26 mouse cellular contexts compared by ENCODE assay signal in genomic region chr15:81939157-81939715, GRCm38 (mm10). TPM values are rescaled to one million over a fixed set of nuclear protein-coding genes. Genes with fewer than 3 reads are reported as not detected.
DNase-seq lines count a peak whose midpoint lies in the region; ATAC-seq and TF ChIP-seq lines count a peak whose summit lies in the region.
"Had no signal": no experiment of that assay in that cellular context is flagged by ENCODE, and none has a peak within 500 bp of the region (broad histone marks: within the 10 kb centered on the region; RNA-seq: fewer than 3 reads in every experiment).

No protein-coding gene starts in this region.

- no peak for TF ChIP-seq CTCF in heart, adult 2 months (IDR thresholded peaks at IDR 0.05)
- TF ChIP-seq CTCF in hindbrain, postnatal 0 days (IDR thresholded peaks at IDR 0.05; ENCODE audit: low read depth), result no peak

- peak overlapping the region; percentile 60 for H3K4me2 ChIP-seq in hindbrain, postnatal 0 days (ENCODE audit: low read depth, low read length)
- H3K4me2 ChIP-seq: embryonic facial prominence, embryonic 13.5 days; liver, embryonic 11.5 days; lung, embryonic 14.5 days had no signal

- H3K79me2 ChIP-seq in heart, adult 2 months (replicated peaks; ENCODE audit: control insufficient read depth, insufficient read depth, low read length), result no peaks in the 10 kb centered on the region

- intact Hi-C loops in heart, adult 2 months (cut with DNase I), result no loop called here
- intact Hi-C loops in heart, postnatal 36 days (cut with DNase I), result no loop called here

- DNase-seq in heart, adult 2 months, result no peak
- DNase-seq in heart, postnatal 36 days, result no peak
- peak; percentile 48 for DNase-seq in 416B (ENCODE audit: low read depth)
- peak; percentile 41 for DNase-seq in adrenal gland, postnatal 25 days
- DNase-seq in hindbrain, postnatal 0 days (ENCODE audit: low spot score), result no peak
- no peak for DNase-seq in cerebellum, adult 11-12 months
- DNase-seq in cerebellum, adult 11 months, result no peak
- DNase-seq in embryonic facial prominence, embryonic 10.5 days (ENCODE audit: low spot score), result no peak
- DNase-seq: cerebellum, adult 9-10 months; gastrocnemius, postnatal 14 days; kidney, postnatal 4 days; layer of hippocampus, postnatal 36 days; lung, embryonic 14.5 days; thymus, adult 18-20 months had no signal

- TF ChIP-seq POLR2A in heart, adult 2 months (IDR thresholded peaks at IDR 0.05; ENCODE audit: insufficient read depth, low read depth, low read length), result no peak

- no peaks in the 10 kb centered on the region for H3K36me3 ChIP-seq in heart, adult 2 months (ENCODE audit: control insufficient read depth, insufficient read depth, low read length)
- no peaks in the 10 kb centered on the region for H3K36me3 ChIP-seq in hindbrain, postnatal 0 days (ENCODE audit: insufficient read depth, low read length)
- H3K36me3 ChIP-seq in embryonic facial prominence, embryonic 10.5 days (replicated peaks), result no peaks in the 10 kb centered on the region
- H3K36me3 ChIP-seq: embryonic facial prominence, embryonic 13.5 days; limb, embryonic 10.5 days had no signal

- no peaks in the 10 kb centered on the region for H3K27me3 ChIP-seq in heart, adult 2 months (ENCODE audit: control insufficient read depth, insufficient read depth, low read length)
- no peaks in the 10 kb centered on the region for H3K27me3 ChIP-seq in hindbrain, postnatal 0 days (ENCODE audit: insufficient read depth, low read length)
- H3K27me3 ChIP-seq in embryonic facial prominence, embryonic 10.5 days (replicated peaks; ENCODE audit: low read depth, poor library complexity, severe bottlenecking), result peaks cover 12% of the 10 kb centered on the region

- 79% methylated on average over 10 of the region's 10 CpGs for WGBS in heart, adult 2 months
- 88% methylated on average over 10 of the region's 10 CpGs for WGBS in hindbrain, postnatal 0 days
- WGBS in embryonic facial prominence, embryonic 10.5 days, result 88% methylated on average over 10 of the region's 10 CpGs

- peak overlapping the region; percentile 33 for H3K27ac ChIP-seq in heart, adult 2 months
- H3K27ac ChIP-seq in hindbrain, postnatal 0 days, result peak overlapping the region; percentile 93; the same call in 1 of the 2 replicates
- no peak overlapping the region for H3K27ac ChIP-seq in embryonic facial prominence, embryonic 10.5 days (replicated peaks)
- H3K27ac ChIP-seq: embryonic facial prominence, embryonic 13.5 days; limb, embryonic 10.5 days had no signal

- no peak for TF ChIP-seq EP300 in heart, adult 2 months (IDR thresholded peaks at IDR 0.05; ENCODE audit: insufficient read depth, low read depth, low read length)

- H3K9me3 ChIP-seq in hindbrain, postnatal 0 days (ENCODE audit: low read length), result no peaks in the 10 kb centered on the region
- H3K9me3 ChIP-seq in embryonic facial prominence, embryonic 10.5 days, result no peaks in the 10 kb centered on the region
- H3K9me3 ChIP-seq: embryonic facial prominence, embryonic 13.5 days; limb, embryonic 10.5 days had no signal

- ATAC-seq in hindbrain, postnatal 0 days, result no peak

- no peak overlapping the region for H3K4me3 ChIP-seq in heart, adult 2 months
- no peak overlapping the region for H3K4me3 ChIP-seq in hindbrain, postnatal 0 days (ENCODE audit: low read length)
- H3K4me3 ChIP-seq in embryonic facial prominence, embryonic 10.5 days, result no peak overlapping the region
- H3K4me3 ChIP-seq: embryonic facial prominence, embryonic 13.5 days had no signal

- peaks cover 6% of the 10 kb centered on the region for H3K4me1 ChIP-seq in heart, adult 2 months (ENCODE audit: control insufficient read depth, insufficient read depth, low read length)
- peaks cover 14% of the 10 kb centered on the region for H3K4me1 ChIP-seq in hindbrain, postnatal 0 days (ENCODE audit: insufficient read depth, low read length)
- H3K4me1 ChIP-seq in embryonic facial prominence, embryonic 10.5 days, result peaks cover 50% of the 10 kb centered on the region

- no peak overlapping the region for H3K9ac ChIP-seq in heart, adult 2 months (ENCODE audit: low read depth, low read length)
- no peak overlapping the region for H3K9ac ChIP-seq in hindbrain, postnatal 0 days (replicated peaks; ENCODE audit: low read length)
- H3K9ac ChIP-seq: embryonic facial prominence, embryonic 13.5 days; lung, embryonic 14.5 days had no signal

RNA-seq across cellular contexts. Expression of gene Csdc2, which starts 2.7 kb away (rescaled TPM):
- 10 to 100 TPM; 66.1 to 92.7 TPM for total RNA-seq in heart, adult 2 months (2021)
- 85.7 and 111 TPM in 2 replicates for polyA plus RNA-seq in heart, adult 2 months (2012; rRNA removed)
- total RNA-seq in heart, postnatal 36 days (2021), result 10 to 100 TPM; 72.5 to 86.4 TPM
- total RNA-seq in adrenal gland, postnatal 25 days (2021), result 9.9 and 20.0 TPM in 2 replicates
- 178 and 188 TPM in 2 replicates for total RNA-seq in hindbrain, postnatal 0 days (2014; rRNA removed)
- 239 and 269 TPM in 2 replicates for polyA plus RNA-seq in hindbrain, postnatal 0 days (2015; fragmentation: Nextera tagmentation; extraction: Ambion mirVana)
- 8.1 and 8.5 TPM in 2 replicates for polyA plus RNA-seq in embryonic facial prominence, embryonic 10.5 days (2016; fragmentation: Nextera tagmentation; extraction: Ambion mirVana)
- total RNA-seq: monocyte, adult 5-6 weeks; neutrophil, adult 5-6 weeks had no signal

RNA-seq across cellular contexts. Expression of gene Polr3h, which starts 13.2 kb away (rescaled TPM):
- 1 to 10 TPM; 5.9 to 8.1 TPM for total RNA-seq in heart, adult 2 months (2021)
- 7.2 and 10.2 TPM in 2 replicates for polyA plus RNA-seq in heart, adult 2 months (2012; rRNA removed)
- total RNA-seq in heart, postnatal 36 days (2021), result 10 to 100 TPM in 1 of 2 experiments, 1 to 10 TPM in 1; 9.0 to 10.6 TPM
- 21.4 and 28.9 TPM in 2 replicates for total RNA-seq in adrenal gland, postnatal 25 days (2021)
- total RNA-seq in hindbrain, postnatal 0 days (2014; rRNA removed), result 47.2 and 48.7 TPM in 2 replicates
- polyA plus RNA-seq in hindbrain, postnatal 0 days (2015; fragmentation: Nextera tagmentation; extraction: Ambion mirVana), result 98.7 and 101 TPM in 2 replicates
- polyA plus RNA-seq in embryonic facial prominence, embryonic 10.5 days (2016; fragmentation: Nextera tagmentation; extraction: Ambion mirVana), result 74.3 and 84.5 TPM in 2 replicates

RNA-seq across cellular contexts. Expression of gene Pmm1, which starts 21.5 kb away (rescaled TPM):
- total RNA-seq in heart, adult 2 months (2021), result 10 to 100 TPM; 22.0 to 26.7 TPM
- 27.7 and 34.4 TPM in 2 replicates for polyA plus RNA-seq in heart, adult 2 months (2012; rRNA removed)
- 10 to 100 TPM; 24.8 to 26.0 TPM for total RNA-seq in heart, postnatal 36 days (2021)
- 70.2 and 103 TPM in 2 replicates for total RNA-seq in adrenal gland, postnatal 25 days (2021)
- total RNA-seq in hindbrain, postnatal 0 days (2014; rRNA removed), result 123 and 164 TPM in 2 replicates
- polyA plus RNA-seq in hindbrain, postnatal 0 days (2015; fragmentation: Nextera tagmentation; extraction: Ambion mirVana), result 140 and 142 TPM in 2 replicates
- polyA plus RNA-seq in embryonic facial prominence, embryonic 10.5 days (2016; fragmentation: Nextera tagmentation; extraction: Ambion mirVana), result 21.9 and 26.9 TPM in 2 replicates

RNA-seq across cellular contexts. Expression of gene 1700029P11Rik, which starts 41.1 kb away (rescaled TPM):
- total RNA-seq in heart, adult 2 months (2021), result not detected
- not detected in 2 replicates for polyA plus RNA-seq in heart, adult 2 months (2012; rRNA removed)
- total RNA-seq in heart, postnatal 36 days (2021), result not detected
- total RNA-seq in adrenal gland, postnatal 25 days (2021), result not detected in 2 replicates
- total RNA-seq in hindbrain, postnatal 0 days (2014; rRNA removed), result not detected in 2 replicates
- not detected in 2 replicates for polyA plus RNA-seq in hindbrain, postnatal 0 days (2015; fragmentation: Nextera tagmentation; extraction: Ambion mirVana)
- polyA plus RNA-seq in embryonic facial prominence, embryonic 10.5 days (2016; fragmentation: Nextera tagmentation; extraction: Ambion mirVana), result not detected in 2 replicates
- total RNA-seq: gastrocnemius, postnatal 14 days; layer of hippocampus, postnatal 36 days; monocyte, adult 5-6 weeks; neutrophil, adult 5-6 weeks had no signal
- polyA plus RNA-seq: C2C12; cortical plate, adult 2 months; embryonic facial prominence, embryonic 13.5 days; heart, postnatal 0 days; intestine, embryonic 14.5 days; kidney, embryonic 14.5 days; limb, embryonic 10.5 days; liver, embryonic 11.5 days; lung, embryonic 14.5 days; small intestine, adult 2 months; stomach, embryonic 14.5 days had no signal

RNA-seq across cellular contexts. Expression of gene Xrcc6, which starts 48.4 kb away (rescaled TPM):
- 10 to 100 TPM; 18.9 to 24.3 TPM for total RNA-seq in heart, adult 2 months (2021)
- 18.6 and 20.3 TPM in 2 replicates for polyA plus RNA-seq in heart, adult 2 months (2012; rRNA removed)
- total RNA-seq in heart, postnatal 36 days (2021), result 10 to 100 TPM; 25.0 to 26.5 TPM
- 81.4 and 102 TPM in 2 replicates for total RNA-seq in adrenal gland, postnatal 25 days (2021)
- 18.5 and 20.1 TPM in 2 replicates for total RNA-seq in hindbrain, postnatal 0 days (2014; rRNA removed)
- 30.9 and 35.3 TPM in 2 replicates for polyA plus RNA-seq in hindbrain, postnatal 0 days (2015; fragmentation: Nextera tagmentation; extraction: Ambion mirVana)
- 100 and 104 TPM in 2 replicates for polyA plus RNA-seq in embryonic facial prominence, embryonic 10.5 days (2016; fragmentation: Nextera tagmentation; extraction: Ambion mirVana)

Comparison
In these comparisons a context has a peak if more than half of its experiments do, and no peak if none do; other contexts are left out.
1. DNase-seq: peak in 416B (single experiment) and adrenal gland, postnatal 25 days (single experiment); none in heart, adult 2 months (0 of 2), heart, postnatal 36 days (0 of 2), hindbrain, postnatal 0 days (single experiment), cerebellum, adult 11-12 months (single experiment), cerebellum, adult 11 months (single experiment) and embryonic facial prominence, embryonic 10.5 days (single experiment).